Mouse (Mus musculus): Measurements from ENCODE around the gene Ankle1. TPM values are rescaled to one million over a fixed set of nuclear protein-coding genes. Genes with fewer than 3 reads are reported as not detected.
"Not testable (repeated sequence)": the region's sequence is repeated elsewhere in the genome, so short reads cannot be mapped to it uniquely, and the experiment has no call there.

Gene Ankle1
- polyA plus RNA-seq, 1 experiment from 2014 or later, result 58.3 TPM

GRCm38 (mm10) chr8:71402446-71402964, 3.3 kb upstream of the Ankle1 start:
- no peak overlapping the region for H3K9ac ChIP-seq
- no peak for ATAC-seq
- WGBS (ENCODE audit: insufficient replicate concordance), result 85% methylated on average over 9 of the region's 9 CpGs

DNA sequence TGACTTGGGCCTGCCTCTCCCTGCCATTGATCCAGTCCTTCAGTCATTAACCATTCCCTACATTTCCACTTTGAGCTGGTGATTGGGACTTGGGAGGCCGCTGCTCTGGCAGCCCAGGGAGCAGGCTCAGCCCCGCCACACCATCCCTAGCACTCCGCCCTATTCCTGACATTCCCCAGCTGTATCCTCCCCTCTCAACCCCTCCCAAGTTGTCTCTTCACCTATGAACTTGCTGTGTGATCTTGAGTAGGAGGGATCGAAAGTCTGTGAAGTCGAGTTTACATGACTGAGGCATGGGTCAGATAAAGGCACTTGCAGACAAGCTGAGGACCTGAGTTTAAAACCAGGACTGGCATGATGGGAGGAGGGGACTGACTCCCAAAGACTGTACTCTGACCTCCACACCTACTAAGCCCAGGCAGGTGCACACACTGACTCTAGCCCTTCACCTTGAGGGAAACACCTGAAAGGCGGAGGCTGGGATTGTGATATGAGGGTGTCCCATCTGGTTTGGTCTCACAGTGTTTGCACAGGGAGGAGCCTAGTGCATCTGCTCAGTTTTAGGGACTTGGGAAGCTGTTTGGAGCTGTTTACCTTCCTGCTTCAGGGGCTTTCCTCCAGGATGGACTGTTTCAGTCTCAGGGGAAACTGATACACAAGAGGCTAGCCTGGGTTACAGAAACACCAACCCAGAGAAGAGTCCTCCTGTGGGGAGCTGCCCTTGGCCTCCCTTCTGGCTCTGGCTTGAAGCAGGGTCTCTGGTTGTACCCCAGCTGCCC, 2.5 kb upstream of the Ankle1 start:
- Histone ChIP-seq H3K36me3 (peaks cover 57% of the 10 kb centered on the region), H3K9me3 (replicated peaks) (no peaks in the 10 kb centered on the region), H3K4me2 (no peak overlapping the region), H3K27me3 (replicated peaks) (no peaks in the 10 kb centered on the region), H3K27ac (0 out of 2 replicates have a peak overlapping the region, but pooled peaks have one; percentile 23), H3K4me3 (no peak overlapping the region), H3K4me1 (peaks cover 39% of the 10 kb centered on the region), H3K9ac (no peak overlapping the region)
- 71% methylated on average over 6 of the region's 6 CpGs for WGBS (ENCODE audit: insufficient replicate concordance)
- no peak for ATAC-seq

More at GRCm38 (mm10) chr8:71402446-71402964, 3.3 kb upstream of the Ankle1 start:
- Histone ChIP-seq H3K9me3 (replicated peaks) (no peaks in the 10 kb centered on the region), H3K4me3 (no peak overlapping the region), H3K36me3 (peaks cover 51% of the 10 kb centered on the region), H3K4me1 (peaks cover 35% of the 10 kb centered on the region), H3K4me2 (no peak overlapping the region), H3K27me3 (replicated peaks) (no peaks in the 10 kb centered on the region), H3K27ac (no peak overlapping the region)

DNA sequence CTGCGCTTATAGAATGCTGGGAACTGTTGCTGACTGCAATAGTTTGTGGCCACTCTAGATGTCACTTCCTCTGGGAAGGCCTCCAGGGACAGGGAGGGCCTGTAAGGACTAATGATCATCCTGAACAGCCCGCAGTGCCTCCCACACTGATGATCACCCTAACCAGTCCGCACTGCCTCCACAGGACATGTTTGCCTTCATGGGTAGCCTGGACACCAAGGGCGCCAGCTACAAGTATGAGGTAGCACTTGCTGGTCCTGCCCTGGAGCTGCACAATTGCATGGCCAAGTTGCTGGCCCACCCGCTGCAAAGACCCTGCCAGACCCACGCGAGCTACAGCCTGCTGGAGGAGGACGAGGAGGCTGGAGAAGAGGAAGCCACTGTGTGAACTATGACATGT, 1.8 kb upstream of the Ankle1 start:
- H3K4me2 ChIP-seq, result no peak overlapping the region
- WGBS (ENCODE audit: insufficient replicate concordance), result 77% methylated on average over 8 of the region's 8 CpGs
- no peak overlapping the region for H3K9ac ChIP-seq
- H3K27ac ChIP-seq, result 0 out of 2 replicates have a peak overlapping the region, but pooled peaks have one; percentile 23
- no peaks in the 10 kb centered on the region for H3K27me3 ChIP-seq (replicated peaks)
- ATAC-seq, result no peak
- peaks cover 57% of the 10 kb centered on the region for H3K36me3 ChIP-seq
- peaks cover 41% of the 10 kb centered on the region for H3K4me1 ChIP-seq
- H3K4me3 ChIP-seq, result no peak overlapping the region
- no peaks in the 10 kb centered on the region for H3K9me3 ChIP-seq (replicated peaks)

DNA sequence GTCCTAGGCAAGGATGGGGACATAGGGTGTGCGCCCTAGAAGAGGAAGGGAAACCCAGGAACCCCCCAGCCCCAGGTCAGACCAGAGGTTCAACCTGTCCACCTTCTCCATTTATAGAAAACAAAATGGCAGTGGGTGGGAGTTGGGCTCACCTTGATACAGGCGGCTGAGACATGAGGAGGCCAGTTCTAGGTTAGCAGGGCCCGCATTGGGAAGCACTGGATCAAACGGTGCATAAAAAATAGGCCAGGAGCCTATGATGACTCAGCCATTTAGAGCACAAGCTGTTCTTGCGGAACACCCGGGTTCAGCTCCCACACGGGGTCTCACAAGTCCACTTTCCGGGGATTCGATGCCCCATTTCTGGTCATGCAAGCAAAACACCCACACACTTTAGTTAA, 859 bp upstream of the Ankle1 start:
- ATAC-seq, result no peak
- Histone ChIP-seq H3K9ac (peak overlapping the region; percentile 91), H3K4me1 (peaks cover 41% of the 10 kb centered on the region), H3K9me3 (replicated peaks) (no peaks in the 10 kb centered on the region), H3K36me3 (peaks cover 57% of the 10 kb centered on the region), H3K27ac (peak overlapping the region; percentile 82), H3K4me3 (peak overlapping the region; percentile 92), H3K4me2 (peak overlapping the region; percentile 86), H3K27me3 (replicated peaks) (no peaks in the 10 kb centered on the region)
- WGBS (ENCODE audit: insufficient replicate concordance), result 62% methylated on average over 9 of the region's 9 CpGs

DNA sequence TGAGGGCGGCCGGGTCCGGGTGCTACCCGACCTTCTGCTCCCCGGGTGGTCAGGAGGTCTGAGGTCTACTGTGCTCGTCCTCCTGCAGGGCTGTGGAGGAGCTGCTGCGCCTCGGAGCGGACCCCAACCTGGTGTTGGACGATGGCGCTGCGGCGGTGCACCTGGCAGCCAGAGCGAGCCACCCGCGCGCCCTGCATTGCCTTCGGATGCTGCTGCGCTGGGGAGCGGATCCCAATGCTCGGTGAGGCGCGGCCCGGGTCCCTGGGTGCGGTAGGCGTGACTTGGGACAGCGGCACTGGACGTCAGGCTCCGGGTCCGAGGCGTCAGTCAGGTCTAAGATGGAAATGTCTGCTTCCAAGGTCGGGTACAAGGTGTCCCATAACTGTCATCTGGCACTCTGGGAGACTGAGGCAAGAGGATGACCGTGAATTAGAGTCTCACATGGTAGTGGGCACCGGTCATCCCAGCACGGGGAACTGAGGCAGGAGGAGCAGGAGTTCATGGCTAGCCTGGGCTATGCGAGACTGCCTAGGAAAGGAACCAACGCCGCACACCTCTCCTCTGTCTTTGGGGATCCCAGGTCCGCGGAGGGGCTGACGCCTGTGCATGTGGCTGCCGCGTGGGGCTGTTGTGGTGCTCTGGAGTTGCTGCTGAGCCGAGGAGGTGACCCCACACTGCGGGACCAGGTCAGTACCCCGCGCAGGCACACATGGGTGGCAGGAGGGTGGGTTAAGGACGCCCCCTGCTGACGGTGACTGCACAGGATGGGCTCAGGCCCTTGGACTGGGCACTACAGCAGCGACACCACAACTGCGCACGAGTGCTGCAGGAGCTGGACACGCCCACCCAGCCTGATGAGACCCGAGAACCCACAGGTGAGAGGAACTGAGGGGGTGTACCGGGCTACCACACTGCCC, 547 bp downstream of the Ankle1 start:
- no peaks in the 10 kb centered on the region for H3K9me3 ChIP-seq (replicated peaks)
- peak overlapping the region; percentile 92 for H3K4me3 ChIP-seq
- peak; percentile 80 for ATAC-seq
- H3K4me1 ChIP-seq, result peaks cover 43% of the 10 kb centered on the region
- under 1% methylated on average over 55 of the region's 55 CpGs for WGBS (ENCODE audit: insufficient replicate concordance)
- H3K9ac ChIP-seq, result peak overlapping the region; percentile 91
- peaks cover 53% of the 10 kb centered on the region for H3K36me3 ChIP-seq
- H3K27me3 ChIP-seq (replicated peaks), result no peaks in the 10 kb centered on the region
- peak overlapping the region; percentile 85 for H3K27ac ChIP-seq
- H3K4me2 ChIP-seq, result peak overlapping the region; percentile 86

DNA sequence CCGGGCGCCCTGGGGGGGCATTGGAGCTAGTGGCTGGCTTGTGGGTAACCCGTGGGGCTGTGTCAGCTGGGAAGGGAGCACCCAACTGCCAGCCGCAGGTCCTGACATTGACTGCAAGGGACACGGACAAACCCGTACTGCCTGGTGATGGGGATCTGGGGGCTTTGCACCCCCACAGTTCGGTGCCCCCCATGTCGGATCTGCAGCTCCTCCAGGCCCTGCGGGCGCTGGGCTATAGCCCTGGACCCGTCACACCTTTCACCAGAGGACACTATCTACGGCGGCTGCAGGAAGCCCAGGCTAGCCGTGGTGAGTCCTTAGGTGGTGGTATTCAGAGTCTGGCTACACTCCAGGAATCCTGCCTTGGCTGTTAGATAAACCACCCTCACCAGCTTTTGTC, 1.6 kb downstream of the Ankle1 start:
- H3K27me3 ChIP-seq (replicated peaks), result no peaks in the 10 kb centered on the region
- H3K9me3 ChIP-seq (replicated peaks), result no peaks in the 10 kb centered on the region
- 93% methylated on average over 14 of the region's 14 CpGs for WGBS (ENCODE audit: insufficient replicate concordance)
- peaks cover 52% of the 10 kb centered on the region for H3K36me3 ChIP-seq
- no peak for ATAC-seq
- peaks cover 49% of the 10 kb centered on the region for H3K4me1 ChIP-seq
- H3K9ac ChIP-seq, result peak overlapping the region; percentile 91; the same call in 1 of the 2 replicates
- H3K4me2 ChIP-seq, result peak overlapping the region; percentile 86
- peak overlapping the region; percentile 92 for H3K4me3 ChIP-seq
- no peak overlapping the region for H3K27ac ChIP-seq

GRCm38 (mm10) chr8:71408231-71408630, 2.4 kb downstream of the Ankle1 start:
- Histone ChIP-seq H3K9me3 (replicated peaks) (no peaks in the 10 kb centered on the region), H3K4me3 (no peak overlapping the region), H3K9ac (no peak overlapping the region), H3K4me1 (peaks cover 49% of the 10 kb centered on the region), H3K4me2 (no peak overlapping the region), H3K27ac (no peak overlapping the region), H3K36me3 (peaks cover 44% of the 10 kb centered on the region), H3K27me3 (replicated peaks) (no peaks in the 10 kb centered on the region)
- 83% methylated on average over 4 of the region's 4 CpGs for WGBS (ENCODE audit: insufficient replicate concordance)
- ATAC-seq, result no peak

- peak; percentile 9; the same call in 1 of the 2 replicates for ATAC-seq
- 39% methylated on average over 11 of the region's 11 CpGs for WGBS (ENCODE audit: insufficient replicate concordance)
Observed at GRCm38 (mm10) chr8:71411535-71412273, 5.9 kb downstream of the Ankle1 start.

DNA sequence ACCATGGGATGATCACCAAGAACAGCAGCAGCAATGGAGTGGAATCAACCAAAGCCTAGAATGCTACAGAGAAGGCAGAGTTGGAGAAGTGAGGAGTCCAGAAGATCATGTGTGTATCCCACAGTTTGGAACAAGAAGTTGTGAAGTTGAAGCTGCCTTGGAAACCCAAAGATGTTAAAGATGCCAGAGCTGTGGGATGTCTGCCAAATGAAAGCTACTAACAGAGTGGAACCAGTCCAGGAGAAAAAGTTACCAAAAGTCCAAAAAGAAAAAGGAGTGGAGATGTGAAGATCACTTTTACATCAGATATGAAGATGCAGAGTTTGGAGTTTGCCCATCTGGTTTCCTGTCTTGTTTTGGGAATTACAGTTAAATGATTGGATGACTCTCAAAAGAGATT, 16.3 kb downstream of the Ankle1 start:
- H3K4me3 ChIP-seq, result no peak overlapping the region
- H3K4me1 ChIP-seq, result no peaks in the 10 kb centered on the region
- ATAC-seq, result no peak
- no peaks in the 10 kb centered on the region for H3K36me3 ChIP-seq
- no peaks in the 10 kb centered on the region for H3K9me3 ChIP-seq (replicated peaks)
- H3K4me2 ChIP-seq, result no peak overlapping the region
- H3K27ac ChIP-seq, result no peak overlapping the region
- no peak overlapping the region for H3K9ac ChIP-seq
- H3K27me3 ChIP-seq (replicated peaks), result peaks cover 11% of the 10 kb centered on the region

More at GRCm38 (mm10) chr8:71411535-71412273, 5.9 kb downstream of the Ankle1 start:
- H3K36me3 ChIP-seq, result peaks cover 37% of the 10 kb centered on the region
- no peak overlapping the region for H3K9ac ChIP-seq
- peaks cover 26% of the 10 kb centered on the region for H3K4me1 ChIP-seq
- no peaks in the 10 kb centered on the region for H3K27me3 ChIP-seq (replicated peaks)
- H3K27ac ChIP-seq, result no peak overlapping the region
- H3K9me3 ChIP-seq (replicated peaks), result no peaks in the 10 kb centered on the region
- H3K4me2 ChIP-seq, result no peak overlapping the region
- H3K4me3 ChIP-seq, result no peak overlapping the region

DNA sequence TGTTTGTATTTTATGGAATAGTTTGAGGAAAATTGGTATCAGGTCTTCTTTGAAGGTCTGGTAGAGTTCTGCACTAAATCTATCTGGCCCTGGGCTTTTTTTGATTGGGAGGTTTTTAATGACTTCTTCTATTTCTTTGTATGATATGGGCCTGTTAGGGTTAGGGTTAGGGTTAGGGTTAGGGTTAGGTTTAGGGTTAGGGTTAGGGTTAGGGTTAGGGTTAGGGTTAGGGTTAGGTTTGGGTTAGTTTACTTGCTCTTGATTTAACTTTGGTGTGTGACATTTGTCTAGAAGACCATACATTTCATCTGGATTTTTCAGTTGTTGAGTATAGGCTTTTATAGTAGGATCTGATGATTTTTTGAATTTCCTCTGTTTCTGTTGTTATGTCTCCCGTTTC, 27.1 kb downstream of the Ankle1 start:
- H3K27ac ChIP-seq; ATAC-seq; H3K4me1 ChIP-seq; H3K9ac ChIP-seq; H3K4me2 ChIP-seq; H3K4me3 ChIP-seq; H3K9me3 ChIP-seq (replicated peaks); H3K36me3 ChIP-seq: not testable (repeated sequence)
- H3K27me3 ChIP-seq (replicated peaks), result peaks cover 11% of the 10 kb centered on the region; the same call in 1 of the 2 replicates
- 64% methylated on average over 1 of the region's 1 CpGs for WGBS (ENCODE audit: insufficient replicate concordance)

DNA sequence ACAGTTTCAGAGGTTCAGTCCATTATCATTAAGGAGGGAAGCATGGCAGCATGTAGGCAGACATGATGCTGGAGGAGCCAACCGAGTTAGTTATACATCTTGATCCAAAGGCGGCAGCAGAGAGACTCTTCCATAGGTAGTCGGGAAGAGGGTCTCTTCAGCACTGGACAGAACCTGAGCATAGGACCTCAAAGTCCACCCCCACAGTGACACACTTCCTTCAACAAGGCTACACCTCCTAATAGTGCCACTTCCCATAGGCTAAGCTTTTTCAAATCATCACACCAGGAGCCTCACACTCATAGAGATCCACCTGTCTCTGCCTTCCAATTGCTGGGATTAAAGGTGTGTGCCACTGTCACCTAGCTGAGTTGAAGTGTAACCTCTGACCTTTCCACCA, 31.2 kb downstream of the Ankle1 start:
- no peak for ATAC-seq
- no peak overlapping the region for H3K9ac ChIP-seq
- H3K27ac ChIP-seq, result no peak overlapping the region
- no peaks in the 10 kb centered on the region for H3K9me3 ChIP-seq (replicated peaks)
- H3K36me3 ChIP-seq, result no peaks in the 10 kb centered on the region
- H3K4me1 ChIP-seq, result no peaks in the 10 kb centered on the region
- H3K27me3 ChIP-seq (replicated peaks), result peaks cover 10% of the 10 kb centered on the region
- 41% methylated on average over 3 of the region's 3 CpGs for WGBS (ENCODE audit: insufficient replicate concordance)
- no peak overlapping the region for H3K4me2 ChIP-seq
- H3K4me3 ChIP-seq, result no peak overlapping the region
